Mouse (Mus musculus) limb, embryonic 15.5 days (tissue): ENCODE data around the gene Fam189a1. TPM values are rescaled to one million over a fixed set of nuclear protein-coding genes. Genes with fewer than 3 reads are reported as not detected.

Experiments used
- ATAC-seq: fragments of 200-750 bp; cut with Nextera tagmentation; 2 replicates; pipeline ENCODE4 v1.8.0; 2017; ENCODE audit warnings: low read depth, moderate TSS enrichment; ENCODE audit not compliant: insufficient number of reproducible peaks, low FRiP score, low TSS enrichment
- H3K27ac ChIP-seq: fragments of 300-500 bp; sonication (generic); 2 replicates; pipeline ENCODE4 v1.5.1; 2015; ENCODE audit warnings: moderate library complexity, mild to moderate bottlenecking, inconsistent platforms
- H3K27me3 ChIP-seq: fragments of 300-500 bp; sonication (generic); 2 replicates; pipeline ENCODE4 v1.6.1; 2015; ENCODE audit warnings: inconsistent platforms
- H3K36me3 ChIP-seq: fragments of 300-500 bp; sonication (generic); 2 replicates; pipeline ENCODE4 v1.6.1; 2015; ENCODE audit warnings: inconsistent platforms
- H3K4me1 ChIP-seq: fragments of 300-500 bp; sonication (generic); 2 replicates; pipeline ENCODE4 v1.6.1; 2015; ENCODE audit warnings: inconsistent platforms
- H3K4me2 ChIP-seq: fragments of 300-500 bp; sonication (generic); 2 replicates; pipeline ENCODE4 v1.6.1; 2015; ENCODE audit warnings: mild to moderate bottlenecking, inconsistent platforms
- H3K4me3 ChIP-seq: fragments of 300-500 bp; sonication (generic); 2 replicates; pipeline ENCODE4 v1.5.1; 2015; ENCODE audit warnings: mild to moderate bottlenecking, inconsistent platforms
- H3K9ac ChIP-seq: fragments of 300-500 bp; sonication (generic); 2 replicates; pipeline ENCODE4 v1.6.1; 2015; ENCODE audit warnings: inconsistent platforms
- H3K9me3 ChIP-seq: fragments of 300-500 bp; sonication (generic); 2 replicates; pipeline ENCODE4 v1.6.1; 2016; ENCODE audit warnings: inconsistent platforms
- WGBS: fragments of 180-500 bp; shearing (Covaris S2); methylation state at CpG from one replicate; pipeline ENCODE4 v1.1.7; 2015; 5-methylcytosine and 5-hydroxymethylcytosine counted together
- polyA plus RNA-seq: library from polyadenylated mRNA; unstranded; fragments of >200 nt; fragmentation: Nextera tagmentation; extraction: Ambion mirVana; gene quantifications from 2 replicates; pipeline ENCODE4 v1.2.1, GENCODE M21; 2015

Fam189a1 gene
- polyA plus RNA-seq, 1 experiment from 2014 or later = 4.9 TPM

- Histone ChIP-seq H3K36me3 (no peaks in the 10 kb centered on the region), H3K4me3 (no peak overlapping the region), H3K27me3 (0 out of 2 replicates have a peak, but pooled peaks cover 5% of the 10 kb centered on the region), H3K9me3 (no peaks in the 10 kb centered on the region), H3K9ac (no peak overlapping the region), H3K27ac (no peak overlapping the region), H3K4me2 (no peak overlapping the region), H3K4me1 (no peaks in the 10 kb centered on the region)
- 0 out of 2 replicates have a peak, but pooled peaks have one; percentile 16 for ATAC-seq
- WGBS = 31% methylated on average over 8 of the region's 8 CpGs
Observed at GRCm38 (mm10) chr7:64741333-64742307, 414.8 kb downstream of the Fam189a1 start.

- 72% methylated on average over 11 of the region's 11 CpGs for WGBS
- no peak overlapping the region for H3K9ac ChIP-seq
- no peak overlapping the region for H3K4me3 ChIP-seq
- no peaks in the 10 kb centered on the region for H3K9me3 ChIP-seq
- H3K27me3 ChIP-seq = 0 out of 2 replicates have a peak, but pooled peaks cover 5% of the 10 kb centered on the region
- H3K27ac ChIP-seq = no peak overlapping the region
- H3K4me2 ChIP-seq = no peak overlapping the region
- ATAC-seq = no peak
- H3K36me3 ChIP-seq = no peaks in the 10 kb centered on the region
- H3K4me1 ChIP-seq = no peaks in the 10 kb centered on the region
Observed at GRCm38 (mm10) chr7:64739131-64739530, 417.2 kb downstream of the Fam189a1 start.

- H3K4me1 ChIP-seq = no peaks in the 10 kb centered on the region
- no peak overlapping the region for H3K9ac ChIP-seq
- H3K9me3 ChIP-seq = no peaks in the 10 kb centered on the region
- H3K4me2 ChIP-seq = no peak overlapping the region
- WGBS = 27% methylated on average over 7 of the region's 7 CpGs
- ATAC-seq = no peak
- no peak overlapping the region for H3K27ac ChIP-seq
- H3K27me3 ChIP-seq = no peaks in the 10 kb centered on the region
- no peaks in the 10 kb centered on the region for H3K36me3 ChIP-seq
- H3K4me3 ChIP-seq = no peak overlapping the region
Observed at GRCm38 (mm10) chr7:64729785-64730184, 426.6 kb downstream of the Fam189a1 start.

- no peak for ATAC-seq
- WGBS = 64% methylated on average over 3 of the region's 3 CpGs
Observed at GRCm38 (mm10) chr7:64728816-64729215, 427.6 kb downstream of the Fam189a1 start.

GRCm38 (mm10) chr7:64728181-64728591 lies 428.2 kb downstream of the Fam189a1 start:
- no peaks in the 10 kb centered on the region for H3K27me3 ChIP-seq
- WGBS = 78% methylated on average over 5 of the region's 5 CpGs
- ATAC-seq = no peak
- H3K4me2 ChIP-seq = no peak overlapping the region
- no peaks in the 10 kb centered on the region for H3K9me3 ChIP-seq
- no peak overlapping the region for H3K9ac ChIP-seq
- H3K4me1 ChIP-seq = no peaks in the 10 kb centered on the region
- no peaks in the 10 kb centered on the region for H3K36me3 ChIP-seq
- no peak overlapping the region for H3K27ac ChIP-seq
- no peak overlapping the region for H3K4me3 ChIP-seq

More at GRCm38 (mm10) chr7:64728816-64729215, 427.6 kb downstream of the Fam189a1 start:
- H3K4me2 ChIP-seq = no peak overlapping the region
- no peak overlapping the region for H3K9ac ChIP-seq
- H3K4me1 ChIP-seq = no peaks in the 10 kb centered on the region
- no peaks in the 10 kb centered on the region for H3K27me3 ChIP-seq
- H3K9me3 ChIP-seq = no peaks in the 10 kb centered on the region
- no peaks in the 10 kb centered on the region for H3K36me3 ChIP-seq
- no peak overlapping the region for H3K27ac ChIP-seq
- no peak overlapping the region for H3K4me3 ChIP-seq

GRCm38 (mm10) chr7:64725967-64726695 lies 430.2 kb downstream of the Fam189a1 start:
- Histone ChIP-seq H3K4me1 (no peaks in the 10 kb centered on the region), H3K4me3 (no peak overlapping the region), H3K36me3 (no peaks in the 10 kb centered on the region), H3K9ac (no peak overlapping the region), H3K9me3 (no peaks in the 10 kb centered on the region), H3K27me3 (no peaks in the 10 kb centered on the region), H3K4me2 (no peak overlapping the region), H3K27ac (no peak overlapping the region)
- ATAC-seq = no peak
- 73% methylated on average over 6 of the region's 6 CpGs for WGBS

- no peak for ATAC-seq
- H3K9me3 ChIP-seq = no peaks in the 10 kb centered on the region
- WGBS = 83% methylated on average over 1 of the region's 1 CpGs
- no peaks in the 10 kb centered on the region for H3K36me3 ChIP-seq
- H3K9ac ChIP-seq = no peak overlapping the region
- H3K27me3 ChIP-seq = no peaks in the 10 kb centered on the region
- H3K4me3 ChIP-seq = no peak overlapping the region
- no peak overlapping the region for H3K27ac ChIP-seq
- no peaks in the 10 kb centered on the region for H3K4me1 ChIP-seq
- H3K4me2 ChIP-seq = no peak overlapping the region
Observed at GRCm38 (mm10) chr7:64724409-64724808, 432.0 kb downstream of the Fam189a1 start.

GRCm38 (mm10) chr7:64723313-64723712 lies 433.1 kb downstream of the Fam189a1 start:
- Histone ChIP-seq H3K4me2 (no peak overlapping the region), H3K4me3 (no peak overlapping the region), H3K9ac (no peak overlapping the region), H3K36me3 (no peaks in the 10 kb centered on the region), H3K4me1 (no peaks in the 10 kb centered on the region), H3K27ac (no peak overlapping the region), H3K9me3 (no peaks in the 10 kb centered on the region), H3K27me3 (no peaks in the 10 kb centered on the region)
- ATAC-seq = no peak
- WGBS = 74% methylated on average over 3 of the region's 3 CpGs

- no peak overlapping the region for H3K4me3 ChIP-seq
- H3K36me3 ChIP-seq = no peaks in the 10 kb centered on the region
- H3K9ac ChIP-seq = no peak overlapping the region
- H3K4me1 ChIP-seq = no peaks in the 10 kb centered on the region
- WGBS = 64% methylated on average over 2 of the region's 2 CpGs
- H3K27me3 ChIP-seq = no peaks in the 10 kb centered on the region
- no peak for ATAC-seq
- no peak overlapping the region for H3K4me2 ChIP-seq
- H3K27ac ChIP-seq = no peak overlapping the region
- no peaks in the 10 kb centered on the region for H3K9me3 ChIP-seq
Observed at GRCm38 (mm10) chr7:64716286-64716685, 440.1 kb downstream of the Fam189a1 start.

GRCm38 (mm10) chr7:64709520-64710262 lies 446.7 kb downstream of the Fam189a1 start:
- Histone ChIP-seq H3K9me3 (no peaks in the 10 kb centered on the region), H3K27ac (no peak overlapping the region), H3K4me3 (no peak overlapping the region), H3K4me2 (no peak overlapping the region), H3K27me3 (no peaks in the 10 kb centered on the region), H3K9ac (no peak overlapping the region), H3K4me1 (no peaks in the 10 kb centered on the region), H3K36me3 (no peaks in the 10 kb centered on the region)
- ATAC-seq = no peak
- WGBS = 79% methylated on average over 13 of the region's 13 CpGs

- no peak for ATAC-seq
- H3K9ac ChIP-seq = no peak overlapping the region
- H3K27me3 ChIP-seq = no peaks in the 10 kb centered on the region
- H3K9me3 ChIP-seq = no peaks in the 10 kb centered on the region
- 81% methylated on average over 4 of the region's 4 CpGs for WGBS
- H3K4me2 ChIP-seq = no peak overlapping the region
- no peak overlapping the region for H3K27ac ChIP-seq
- no peak overlapping the region for H3K4me3 ChIP-seq
- H3K4me1 ChIP-seq = no peaks in the 10 kb centered on the region
- H3K36me3 ChIP-seq = no peaks in the 10 kb centered on the region
Observed at GRCm38 (mm10) chr7:64708176-64708575, 448.2 kb downstream of the Fam189a1 start.
